Mouse (Mus musculus) CD8-positive naive resting alpha-beta T cell, adult 2 months (primary cell): ENCODE results near the gene Tnfrsf12a.
A peak's percentile ranks its signal among the peaks of the same experiment; 100 is the strongest.

ENCODE experiments used
- DNase-seq, 2 experiments: peaks; one replicate each; pipeline ENCODE4 v3.0.0; 2022; ENCODE audit warnings: low read depth in 2 of 2, low spot score in 2 of 2

The Tnfrsf12a gene

GRCm38 (mm10) chr17:23651363-23651762, 25.9 kb downstream of the Tnfrsf12a start:
- no peak for DNase-seq

GRCm38 (mm10) chr17:23645894-23646293, 31.4 kb downstream of the Tnfrsf12a start:
- DNase-seq, result no peak

- no peak for DNase-seq
Observed at GRCm38 (mm10) chr17:23644613-23645495, 32.4 kb downstream of the Tnfrsf12a start, which contains the start of gene Mmp25. Mmp25 (minus strand) TSS chr17:23645277.

- no peak for DNase-seq
Observed at GRCm38 (mm10) chr17:23631241-23631640, 46.0 kb downstream of the Tnfrsf12a start.

GRCm38 (mm10) chr17:23630195-23631020, 46.9 kb downstream of the Tnfrsf12a start:
- peak; percentile 85 to 94 for DNase-seq

- DNase-seq, result no peak
Observed at GRCm38 (mm10) chr17:23627813-23628212, 49.5 kb downstream of the Tnfrsf12a start.
